Mouse (Mus musculus): ENCODE data around the gene Fcer2a. TPM values are rescaled to one million over a fixed set of nuclear protein-coding genes. Genes with fewer than 3 reads are reported as not detected.

The Fcer2a gene
- polyA plus RNA-seq, 1 experiment from 2014 or later, result 0.34 TPM

DNA sequence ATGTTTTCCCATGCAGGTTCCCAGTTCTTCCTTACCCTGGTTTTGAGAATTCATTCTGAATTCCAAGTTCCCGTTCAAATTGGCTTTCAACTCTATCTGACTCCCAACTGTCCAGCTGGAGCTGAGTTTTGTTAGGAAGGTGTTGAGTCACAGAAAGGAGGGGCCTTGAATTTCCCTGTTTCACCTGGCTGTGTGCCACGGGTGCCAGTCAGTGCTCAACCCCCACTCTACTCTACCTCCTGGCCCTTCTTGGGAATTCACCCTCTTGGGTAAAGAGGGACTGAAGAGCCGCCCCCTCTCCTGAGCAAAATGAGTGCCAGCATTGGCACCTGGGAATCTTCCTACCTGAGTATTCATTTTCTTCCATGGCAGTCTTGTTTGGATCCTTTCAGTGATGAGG, 3.2 kb downstream of the Fcer2a start:
- no peak overlapping the region for H3K4me2 ChIP-seq
- ATAC-seq (ENCODE audit: low FRiP score, low read depth), result no peak
- no peak overlapping the region for H3K9ac ChIP-seq
- H3K36me3 ChIP-seq, result no peaks in the 10 kb centered on the region
- no peaks in the 10 kb centered on the region for H3K9me3 ChIP-seq
- H3K4me1 ChIP-seq (replicated peaks), result no peaks in the 10 kb centered on the region
- H3K27me3 ChIP-seq, result no peaks in the 10 kb centered on the region
- H3K27ac ChIP-seq (replicated peaks), result no peak overlapping the region
- H3K4me3 ChIP-seq, result no peak overlapping the region
- WGBS, result 80% methylated on average over 3 of the region's 3 CpGs

DNA sequence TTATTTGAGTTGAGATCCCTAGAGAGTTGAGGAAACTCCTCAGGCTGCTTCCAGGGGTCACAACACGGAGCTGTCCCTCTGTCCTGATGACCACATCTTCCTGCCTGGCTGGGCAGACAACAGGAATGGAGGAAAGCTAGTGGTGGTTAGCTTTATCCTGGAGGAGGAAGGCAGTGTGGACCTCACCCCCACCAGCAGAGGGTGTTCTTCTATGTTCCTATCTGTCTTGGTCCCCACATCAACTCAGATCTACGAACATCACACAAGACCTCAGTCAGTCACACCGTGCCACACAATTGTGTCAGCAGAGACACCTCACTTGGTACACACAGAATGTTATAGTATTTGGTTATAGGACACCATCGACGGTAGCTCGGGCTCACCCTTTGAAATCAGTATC, 6.4 kb downstream of the Fcer2a start:
- Histone ChIP-seq H3K4me1 (replicated peaks) (no peaks in the 10 kb centered on the region), H3K4me3 (no peak overlapping the region), H3K9me3 (no peaks in the 10 kb centered on the region), H3K27ac (replicated peaks) (no peak overlapping the region), H3K4me2 (no peak overlapping the region), H3K36me3 (no peaks in the 10 kb centered on the region), H3K9ac (no peak overlapping the region), H3K27me3 (no peaks in the 10 kb centered on the region)
- no peak for ATAC-seq (ENCODE audit: low FRiP score, low read depth)
- 78% methylated on average over 6 of the region's 6 CpGs for WGBS

GRCm38 (mm10) chr8:3685422-3685821, 8.6 kb downstream of the Fcer2a start:
- 72% methylated on average over 5 of the region's 5 CpGs for WGBS
- H3K4me2 ChIP-seq, result no peak overlapping the region
- no peaks in the 10 kb centered on the region for H3K9me3 ChIP-seq
- no peak overlapping the region for H3K27ac ChIP-seq (replicated peaks)
- H3K4me3 ChIP-seq, result no peak overlapping the region
- H3K36me3 ChIP-seq, result peaks cover 9% of the 10 kb centered on the region
- no peaks in the 10 kb centered on the region for H3K27me3 ChIP-seq
- peaks cover 4% of the 10 kb centered on the region; the same call in 1 of the 2 replicates for H3K4me1 ChIP-seq (replicated peaks)
- H3K9ac ChIP-seq, result no peak overlapping the region
- ATAC-seq (ENCODE audit: low FRiP score, low read depth), result no peak

- Histone ChIP-seq H3K27ac (replicated peaks) (no peak overlapping the region), H3K27me3 (no peaks in the 10 kb centered on the region), H3K4me3 (no peak overlapping the region), H3K4me2 (no peak overlapping the region), H3K36me3 (peaks cover 18% of the 10 kb centered on the region), H3K9ac (no peak overlapping the region), H3K9me3 (no peaks in the 10 kb centered on the region), H3K4me1 (replicated peaks) (peaks cover 10% of the 10 kb centered on the region)
- ATAC-seq (ENCODE audit: low FRiP score, low read depth), result no peak
Observed at GRCm38 (mm10) chr8:3684530-3684929, 9.4 kb downstream of the Fcer2a start.

GRCm38 (mm10) chr8:3683408-3684176, 10.4 kb downstream of the Fcer2a start:
- no peak overlapping the region for H3K9ac ChIP-seq
- no peaks in the 10 kb centered on the region for H3K9me3 ChIP-seq
- H3K36me3 ChIP-seq, result peaks cover 24% of the 10 kb centered on the region
- 74% methylated on average over 6 of the region's 6 CpGs for WGBS
- no peaks in the 10 kb centered on the region for H3K27me3 ChIP-seq
- peaks cover 14% of the 10 kb centered on the region for H3K4me1 ChIP-seq (replicated peaks)
- no peak overlapping the region for H3K27ac ChIP-seq (replicated peaks)
- H3K4me3 ChIP-seq, result no peak overlapping the region
- H3K4me2 ChIP-seq, result no peak overlapping the region
- no peak for ATAC-seq (ENCODE audit: low FRiP score, low read depth)

DNA sequence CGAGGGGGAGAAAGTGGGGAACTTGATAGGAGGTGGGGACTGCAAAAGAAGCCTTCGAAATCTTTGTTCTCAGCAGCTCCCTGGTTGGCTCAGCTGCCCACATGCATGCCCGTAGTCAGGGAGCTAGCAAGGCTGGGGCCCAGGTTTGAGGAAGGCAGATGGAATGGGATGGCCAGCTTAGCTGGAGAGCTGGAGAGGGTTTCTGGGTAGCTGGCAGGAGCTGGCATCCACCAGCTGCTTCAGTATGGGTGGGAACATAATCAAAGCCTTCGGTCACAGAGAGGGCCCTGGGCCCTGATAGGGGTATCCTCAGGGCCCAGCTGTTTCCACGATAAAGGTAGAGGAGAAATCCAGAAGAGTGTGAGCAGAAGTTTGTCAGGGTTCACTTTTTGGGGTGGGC, 11.5 kb downstream of the Fcer2a start:
- WGBS, result 87% methylated on average over 5 of the region's 5 CpGs
- ATAC-seq (ENCODE audit: low FRiP score, low read depth), result no peak

GRCm38 (mm10) chr8:3679656-3680055, 14.3 kb downstream of the Fcer2a start:
- Histone ChIP-seq H3K4me1 (replicated peaks) (peaks cover 36% of the 10 kb centered on the region), H3K4me2 (no peak overlapping the region), H3K36me3 (peaks cover 24% of the 10 kb centered on the region), H3K4me3 (no peak overlapping the region), H3K9me3 (no peaks in the 10 kb centered on the region), H3K27me3 (no peaks in the 10 kb centered on the region), H3K9ac (no peak overlapping the region), H3K27ac (replicated peaks) (no peak overlapping the region)
- no peak for ATAC-seq (ENCODE audit: low FRiP score, low read depth)
- WGBS, result 95% methylated on average over 5 of the region's 5 CpGs

More for the DNA sequence above, 11.5 kb downstream of the Fcer2a start:
- Histone ChIP-seq H3K36me3 (peaks cover 24% of the 10 kb centered on the region), H3K4me3 (no peak overlapping the region), H3K4me2 (no peak overlapping the region), H3K9me3 (no peaks in the 10 kb centered on the region), H3K9ac (no peak overlapping the region), H3K4me1 (replicated peaks) (peaks cover 26% of the 10 kb centered on the region), H3K27ac (replicated peaks) (no peak overlapping the region), H3K27me3 (no peaks in the 10 kb centered on the region)

DNA sequence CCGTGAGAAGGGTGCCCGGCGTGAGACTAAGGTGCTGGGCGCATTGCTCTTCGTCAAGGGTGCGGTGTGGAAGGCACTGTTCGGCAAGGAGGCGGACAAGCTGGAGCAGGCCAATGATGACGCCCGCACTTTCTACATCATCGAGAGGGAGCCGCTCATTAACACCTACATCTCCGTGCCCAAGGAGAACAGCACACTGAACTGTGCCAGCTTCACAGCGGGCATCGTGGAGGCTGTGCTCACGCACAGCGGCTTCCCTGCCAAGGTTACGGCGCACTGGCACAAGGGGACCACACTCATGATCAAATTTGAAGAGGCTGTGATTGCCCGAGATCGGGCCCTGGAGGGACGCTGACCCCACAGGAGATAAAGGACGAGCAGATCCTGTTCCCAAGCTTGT, 14.7 kb downstream of the Fcer2a start:
- peaks cover 24% of the 10 kb centered on the region for H3K36me3 ChIP-seq
- no peak overlapping the region for H3K4me2 ChIP-seq
- H3K27ac ChIP-seq (replicated peaks), result no peak overlapping the region
- peaks cover 36% of the 10 kb centered on the region for H3K4me1 ChIP-seq (replicated peaks)
- no peak for ATAC-seq (ENCODE audit: low FRiP score, low read depth)
- no peak overlapping the region for H3K4me3 ChIP-seq
- WGBS, result 95% methylated on average over 23 of the region's 23 CpGs
- H3K27me3 ChIP-seq, result no peaks in the 10 kb centered on the region
- no peaks in the 10 kb centered on the region for H3K9me3 ChIP-seq
- H3K9ac ChIP-seq, result no peak overlapping the region

- H3K4me1 ChIP-seq (replicated peaks), result peaks cover 36% of the 10 kb centered on the region
Observed at GRCm38 (mm10) chr8:3678831-3679230, 15.1 kb downstream of the Fcer2a start.

GRCm38 (mm10) chr8:3676993-3677579, 16.9 kb downstream of the Fcer2a start:
- 4% methylated on average over 15 of the region's 15 CpGs for WGBS
- H3K4me3 ChIP-seq, result peak overlapping the region; percentile 87
- peak overlapping the region; percentile 93 for H3K9ac ChIP-seq
- H3K4me1 ChIP-seq (replicated peaks), result peaks cover 42% of the 10 kb centered on the region
- H3K27ac ChIP-seq (replicated peaks), result peak overlapping the region; percentile 89
- ATAC-seq (ENCODE audit: low FRiP score, low read depth), result peak; percentile 0; the same call in 1 of the 2 replicates
- H3K9me3 ChIP-seq, result no peaks in the 10 kb centered on the region
- H3K4me2 ChIP-seq, result peak overlapping the region; percentile 89
- no peaks in the 10 kb centered on the region for H3K27me3 ChIP-seq
- H3K36me3 ChIP-seq, result peaks cover 24% of the 10 kb centered on the region

More at GRCm38 (mm10) chr8:3678831-3679230, 15.1 kb downstream of the Fcer2a start:
- Histone ChIP-seq H3K9ac (no peak overlapping the region), H3K4me3 (no peak overlapping the region), H3K36me3 (peaks cover 24% of the 10 kb centered on the region), H3K27me3 (no peaks in the 10 kb centered on the region), H3K9me3 (no peaks in the 10 kb centered on the region), H3K4me2 (no peak overlapping the region), H3K27ac (replicated peaks) (no peak overlapping the region)
- WGBS, result 97% methylated on average over 23 of the region's 23 CpGs
- ATAC-seq (ENCODE audit: low FRiP score, low read depth), result no peak

GRCm38 (mm10) chr8:3676131-3676992, 17.6 kb downstream of the Fcer2a start, which contains the start of gene Trappc5:
Trappc5 (plus strand) TSS chr8:3676299.
- no peaks in the 10 kb centered on the region for H3K27me3 ChIP-seq
- H3K36me3 ChIP-seq, result peaks cover 23% of the 10 kb centered on the region
- peak within 1 kb of the TSS; percentile 89 for H3K4me2 ChIP-seq
- H3K9ac ChIP-seq, result peak within 1 kb of the TSS; percentile 93
- peaks cover 44% of the 10 kb centered on the region for H3K4me1 ChIP-seq (replicated peaks)
- H3K9me3 ChIP-seq, result no peaks in the 10 kb centered on the region
- peak; percentile 86 for ATAC-seq (ENCODE audit: low FRiP score, low read depth)
- 1% methylated on average over 61 of the region's 61 CpGs for WGBS
- peak within 1 kb of the TSS; percentile 87 for H3K4me3 ChIP-seq
- H3K27ac ChIP-seq (replicated peaks), result peak within 1 kb of the TSS; percentile 89

- ATAC-seq (ENCODE audit: low FRiP score, low read depth), result no peak
- Histone ChIP-seq H3K4me3 (no peak overlapping the region), H3K36me3 (peaks cover 8% of the 10 kb centered on the region), H3K9me3 (no peaks in the 10 kb centered on the region), H3K4me2 (no peak overlapping the region), H3K9ac (no peak overlapping the region), H3K27ac (replicated peaks) (no peak overlapping the region), H3K27me3 (no peaks in the 10 kb centered on the region), H3K4me1 (replicated peaks) (peaks cover 39% of the 10 kb centered on the region)
- 69% methylated on average over 3 of the region's 3 CpGs for WGBS
Observed at GRCm38 (mm10) chr8:3674671-3675070, 19.3 kb downstream of the Fcer2a start.

All from hindbrain, embryonic 15.5 days (tissue).